Mouse (Mus musculus) testis, postnatal 14 days (tissue): ENCODE results near the gene Supt3.

Experiments
- DNase-seq: peaks from one replicate; pipeline ENCODE4 v3.0.0; 2021; ENCODE audit warnings: low spot score

The Supt3 gene

GRCm38 (mm10) chr17:45057780-45058179 lies 280.8 kb downstream of the Supt3 start:
- DNase-seq = no peak

- no peak for DNase-seq
These were observed 281.8 kb downstream of the Supt3 start for GRCm38 (mm10) chr17:45058566-45059363.

GRCm38 (mm10) chr17:45063776-45064175 lies 286.8 kb downstream of the Supt3 start:
- DNase-seq = no peak

GRCm38 (mm10) chr17:45065465-45065864 lies 288.5 kb downstream of the Supt3 start:
- DNase-seq = no peak

GRCm38 (mm10) chr17:45067441-45067840 lies 290.5 kb downstream of the Supt3 start:
- no peak for DNase-seq

GRCm38 (mm10) chr17:45068321-45068720 lies 291.4 kb downstream of the Supt3 start:
- no peak for DNase-seq

- no peak for DNase-seq
These were observed 295.8 kb downstream of the Supt3 start for GRCm38 (mm10) chr17:45072495-45073347.

- no peak for DNase-seq
These were observed 296.3 kb downstream of the Supt3 start for GRCm38 (mm10) chr17:45073348-45073634.

- DNase-seq = no peak
These were observed 296.8 kb downstream of the Supt3 start for GRCm38 (mm10) chr17:45073779-45074178.

- no peak for DNase-seq
These were observed 300.0 kb downstream of the Supt3 start for GRCm38 (mm10) chr17:45076951-45077350.

- no peak for DNase-seq
These were observed 301.1 kb downstream of the Supt3 start for GRCm38 (mm10) chr17:45077921-45078640.

- DNase-seq = no peak
These were observed 304.6 kb downstream of the Supt3 start for GRCm38 (mm10) chr17:45081521-45081920.

GRCm38 (mm10) chr17:45081955-45082475 lies 305.1 kb downstream of the Supt3 start:
- DNase-seq = no peak

GRCm38 (mm10) chr17:45086361-45086760 lies 309.4 kb downstream of the Supt3 start:
- no peak for DNase-seq

GRCm38 (mm10) chr17:45087022-45087421 lies 310.1 kb downstream of the Supt3 start:
- no peak for DNase-seq

- DNase-seq = no peak
These were observed 324.1 kb downstream of the Supt3 start for GRCm38 (mm10) chr17:45101064-45101463.

- no peak for DNase-seq
These were observed 338.4 kb downstream of the Supt3 start for GRCm38 (mm10) chr17:45115386-45115785.

- no peak for DNase-seq
These were observed 341.9 kb downstream of the Supt3 start for GRCm38 (mm10) chr17:45118565-45119471.

GRCm38 (mm10) chr17:45119609-45120201 lies 342.8 kb downstream of the Supt3 start:
- DNase-seq = no peak

GRCm38 (mm10) chr17:45123856-45124255 lies 346.9 kb downstream of the Supt3 start:
- DNase-seq = no peak

- no peak for DNase-seq
These were observed 351.7 kb downstream of the Supt3 start for GRCm38 (mm10) chr17:45128611-45129010.
